Mouse (Mus musculus) forebrain, embryonic 15.5 days (tissue): Measurements from ENCODE around the gene Kctd11. TPM values are rescaled to one million over a fixed set of nuclear protein-coding genes. Genes with fewer than 3 reads are reported as not detected.
"Not testable (repeated sequence)": the region's sequence is repeated elsewhere in the genome, so short reads cannot be mapped to it uniquely, and the experiment has no call there.

Source experiments
- ATAC-seq: fragments of 200-750 bp; cut with Nextera tagmentation; replicated peaks from 2 replicates; pipeline ENCODE4 v1.8.0; 2017; ENCODE audit warnings: mild to moderate bottlenecking, moderate TSS enrichment, moderate library complexity
- H3K27ac ChIP-seq: fragments of 300-500 bp; sonication (generic); replicated peaks from 2 replicates; pipeline ENCODE4 v1.5.1; 2015; ENCODE audit warnings: mild to moderate bottlenecking, inconsistent platforms
- H3K27me3 ChIP-seq: fragments of 300-500 bp; sonication (generic); 2 replicates; pipeline ENCODE4 v1.6.1; 2015; ENCODE audit warnings: inconsistent platforms
- H3K36me3 ChIP-seq: fragments of 300-500 bp; sonication (generic); 2 replicates; pipeline ENCODE4 v1.6.1; 2015; ENCODE audit warnings: mild to moderate bottlenecking, inconsistent platforms
- H3K4me1 ChIP-seq: fragments of 300-500 bp; sonication (generic); 2 replicates; pipeline ENCODE4 v1.6.1; 2015; ENCODE audit warnings: inconsistent platforms
- H3K4me2 ChIP-seq: fragments of 300-500 bp; sonication (generic); replicated peaks from 2 replicates; pipeline ENCODE4 v1.6.1; 2015; ENCODE audit warnings: mild to moderate bottlenecking, inconsistent platforms
- H3K4me3 ChIP-seq: fragments of 300-500 bp; sonication (generic); 2 replicates; pipeline ENCODE4 v1.5.1; 2015; ENCODE audit warnings: mild to moderate bottlenecking, inconsistent platforms
- H3K9ac ChIP-seq: fragments of 300-500 bp; sonication (generic); replicated peaks from 2 replicates; pipeline ENCODE4 v1.6.1; 2015; ENCODE audit warnings: mild to moderate bottlenecking, inconsistent platforms
- H3K9me3 ChIP-seq: fragments of 300-500 bp; sonication (generic); 2 replicates; pipeline ENCODE4 v1.6.1; 2016; ENCODE audit warnings: inconsistent platforms
- WGBS: fragments of 180-500 bp; shearing (Covaris S2); methylation state at CpG from one replicate; pipeline ENCODE4 v1.1.7; 2015; ENCODE audit warnings: mixed read lengths; 5-methylcytosine and 5-hydroxymethylcytosine counted together
- polyA plus RNA-seq: library from polyadenylated mRNA; unstranded; fragments of >200 nt; fragmentation: Nextera tagmentation; extraction: Ambion mirVana; gene quantifications from 2 replicates; pipeline ENCODE4 v1.2.1, GENCODE M21; 2015

The Kctd11 gene
- polyA plus RNA-seq, 1 experiment from 2014 or later: 1.2 TPM

- Histone ChIP-seq H3K9ac (no peak overlapping the region), H3K4me3 (no peak overlapping the region), H3K9me3 (no peaks in the 10 kb centered on the region), H3K27ac (no peak overlapping the region), H3K4me1 (peaks cover 6% of the 10 kb centered on the region), H3K27me3 (no peaks in the 10 kb centered on the region), H3K36me3 (no peaks in the 10 kb centered on the region), H3K4me2 (no peak overlapping the region)
- ATAC-seq: no peak
- 76% methylated on average over 4 of the region's 4 CpGs for WGBS
These were observed 8.8 kb downstream of the Kctd11 start for GRCm38 (mm10) chr11:69872451-69872850.

GRCm38 (mm10) chr11:69871822-69872221 lies 9.4 kb downstream of the Kctd11 start:
- H3K4me3 ChIP-seq: no peak overlapping the region
- H3K4me1 ChIP-seq: peaks cover under 1% of the 10 kb centered on the region; the same call in 1 of the 2 replicates
- H3K27ac ChIP-seq: no peak overlapping the region
- no peaks in the 10 kb centered on the region for H3K36me3 ChIP-seq
- no peak for ATAC-seq
- no peaks in the 10 kb centered on the region for H3K27me3 ChIP-seq
- 90% methylated on average over 7 of the region's 7 CpGs for WGBS
- H3K4me2 ChIP-seq: no peak overlapping the region
- no peaks in the 10 kb centered on the region for H3K9me3 ChIP-seq
- no peak overlapping the region for H3K9ac ChIP-seq

GRCm38 (mm10) chr11:69870289-69871069 lies 10.7 kb downstream of the Kctd11 start:
- H3K4me1 ChIP-seq: no peaks in the 10 kb centered on the region
- H3K27me3 ChIP-seq: no peaks in the 10 kb centered on the region
- no peak for ATAC-seq
- no peaks in the 10 kb centered on the region for H3K36me3 ChIP-seq
- 98% methylated on average over 2 of the region's 2 CpGs for WGBS
- H3K4me3 ChIP-seq: no peak overlapping the region
- no peak overlapping the region for H3K9ac ChIP-seq
- no peak overlapping the region for H3K27ac ChIP-seq
- no peak overlapping the region for H3K4me2 ChIP-seq
- no peaks in the 10 kb centered on the region for H3K9me3 ChIP-seq

GRCm38 (mm10) chr11:69867335-69867734 lies 13.9 kb downstream of the Kctd11 start:
- Histone ChIP-seq H3K4me1 (no peaks in the 10 kb centered on the region), H3K4me3 (no peak overlapping the region), H3K9me3 (no peaks in the 10 kb centered on the region), H3K36me3 (no peaks in the 10 kb centered on the region), H3K4me2 (no peak overlapping the region), H3K27ac (no peak overlapping the region), H3K9ac (no peak overlapping the region), H3K27me3 (no peaks in the 10 kb centered on the region)
- 72% methylated on average over 9 of the region's 9 CpGs for WGBS
- no peak for ATAC-seq

GRCm38 (mm10) chr11:69865561-69865960 lies 15.6 kb downstream of the Kctd11 start:
- H3K27ac ChIP-seq: no peak overlapping the region
- ATAC-seq: no peak
- WGBS: 81% methylated on average over 9 of the region's 9 CpGs
- H3K4me2 ChIP-seq: no peak overlapping the region
- no peaks in the 10 kb centered on the region for H3K27me3 ChIP-seq
- H3K4me3 ChIP-seq: no peak overlapping the region
- H3K36me3 ChIP-seq: no peaks in the 10 kb centered on the region
- H3K9ac ChIP-seq: no peak overlapping the region
- no peaks in the 10 kb centered on the region for H3K4me1 ChIP-seq
- H3K9me3 ChIP-seq: no peaks in the 10 kb centered on the region

GRCm38 (mm10) chr11:69864138-69864860 lies 16.9 kb downstream of the Kctd11 start:
- Histone ChIP-seq H3K36me3 (no peaks in the 10 kb centered on the region), H3K27me3 (no peaks in the 10 kb centered on the region), H3K9ac (no peak overlapping the region), H3K4me2 (no peak overlapping the region), H3K27ac (no peak overlapping the region), H3K4me1 (no peaks in the 10 kb centered on the region), H3K4me3 (no peak overlapping the region), H3K9me3 (no peaks in the 10 kb centered on the region)
- WGBS: 40% methylated on average over 8 of the region's 8 CpGs
- no peak for ATAC-seq

- H3K27me3 ChIP-seq, H3K9ac ChIP-seq, ATAC-seq, H3K36me3 ChIP-seq, H3K4me2 ChIP-seq, H3K4me1 ChIP-seq, H3K27ac ChIP-seq, H3K4me3 ChIP-seq, H3K9me3 ChIP-seq: not testable (repeated sequence)
- 82% methylated on average over 3 of the region's 3 CpGs for WGBS
These were observed 17.5 kb downstream of the Kctd11 start for GRCm38 (mm10) chr11:69863729-69864128.

GRCm38 (mm10) chr11:69858113-69858998 lies 22.9 kb downstream of the Kctd11 start, which contains the start of gene Tnk1:
Tnk1 (minus strand) TSS chr11:69858730.
- Histone ChIP-seq H3K4me2 (no peak within 1 kb of the TSS), H3K9me3 (no peaks in the 10 kb centered on the region), H3K9ac (no peak within 1 kb of the TSS), H3K4me3 (no peak within 1 kb of the TSS), H3K27ac (no peak within 1 kb of the TSS), H3K27me3 (peaks cover 14% of the 10 kb centered on the region; the same call in 1 of the 2 replicates), H3K4me1 (peaks cover 3% of the 10 kb centered on the region; the same call in 1 of the 2 replicates), H3K36me3 (no peaks in the 10 kb centered on the region)
- no peak for ATAC-seq
- 22% methylated on average over 30 of the region's 30 CpGs for WGBS

- peaks cover 15% of the 10 kb centered on the region for H3K36me3 ChIP-seq
- ATAC-seq: peak; percentile 71; the same call in 1 of the 2 replicates
- no peak overlapping the region for H3K27ac ChIP-seq
- no peak overlapping the region for H3K9ac ChIP-seq
- H3K4me3 ChIP-seq: no peak overlapping the region
- H3K27me3 ChIP-seq: peaks cover 14% of the 10 kb centered on the region; the same call in 1 of the 2 replicates
- H3K4me2 ChIP-seq: no peak overlapping the region
- 19% methylated on average over 16 of the region's 16 CpGs for WGBS
- no peaks in the 10 kb centered on the region for H3K9me3 ChIP-seq
- H3K4me1 ChIP-seq: peaks cover 7% of the 10 kb centered on the region
These were observed 25.9 kb downstream of the Kctd11 start for GRCm38 (mm10) chr11:69855347-69855746.

GRCm38 (mm10) chr11:69854680-69855079 lies 26.5 kb downstream of the Kctd11 start:
- no peak overlapping the region for H3K27ac ChIP-seq
- no peaks in the 10 kb centered on the region for H3K9me3 ChIP-seq
- H3K4me3 ChIP-seq: no peak overlapping the region
- ATAC-seq: no peak
- 90% methylated on average over 10 of the region's 10 CpGs for WGBS
- peaks cover 8% of the 10 kb centered on the region for H3K4me1 ChIP-seq
- no peak overlapping the region for H3K9ac ChIP-seq
- peaks cover 22% of the 10 kb centered on the region for H3K36me3 ChIP-seq
- no peak overlapping the region for H3K4me2 ChIP-seq
- H3K27me3 ChIP-seq: peaks cover 14% of the 10 kb centered on the region; the same call in 1 of the 2 replicates

GRCm38 (mm10) chr11:69853994-69854393 lies 27.2 kb downstream of the Kctd11 start:
- Histone ChIP-seq H3K4me3 (no peak overlapping the region), H3K4me2 (no peak overlapping the region), H3K9me3 (no peaks in the 10 kb centered on the region), H3K36me3 (peaks cover 29% of the 10 kb centered on the region), H3K27ac (no peak overlapping the region), H3K4me1 (peaks cover 8% of the 10 kb centered on the region), H3K27me3 (peaks cover 14% of the 10 kb centered on the region; the same call in 1 of the 2 replicates), H3K9ac (no peak overlapping the region)
- ATAC-seq: no peak
- WGBS: 77% methylated on average over 7 of the region's 7 CpGs
